Mouse (Mus musculus): Measurements from ENCODE around the gene 2210011C24Rik.

The 2210011C24Rik gene

DNA sequence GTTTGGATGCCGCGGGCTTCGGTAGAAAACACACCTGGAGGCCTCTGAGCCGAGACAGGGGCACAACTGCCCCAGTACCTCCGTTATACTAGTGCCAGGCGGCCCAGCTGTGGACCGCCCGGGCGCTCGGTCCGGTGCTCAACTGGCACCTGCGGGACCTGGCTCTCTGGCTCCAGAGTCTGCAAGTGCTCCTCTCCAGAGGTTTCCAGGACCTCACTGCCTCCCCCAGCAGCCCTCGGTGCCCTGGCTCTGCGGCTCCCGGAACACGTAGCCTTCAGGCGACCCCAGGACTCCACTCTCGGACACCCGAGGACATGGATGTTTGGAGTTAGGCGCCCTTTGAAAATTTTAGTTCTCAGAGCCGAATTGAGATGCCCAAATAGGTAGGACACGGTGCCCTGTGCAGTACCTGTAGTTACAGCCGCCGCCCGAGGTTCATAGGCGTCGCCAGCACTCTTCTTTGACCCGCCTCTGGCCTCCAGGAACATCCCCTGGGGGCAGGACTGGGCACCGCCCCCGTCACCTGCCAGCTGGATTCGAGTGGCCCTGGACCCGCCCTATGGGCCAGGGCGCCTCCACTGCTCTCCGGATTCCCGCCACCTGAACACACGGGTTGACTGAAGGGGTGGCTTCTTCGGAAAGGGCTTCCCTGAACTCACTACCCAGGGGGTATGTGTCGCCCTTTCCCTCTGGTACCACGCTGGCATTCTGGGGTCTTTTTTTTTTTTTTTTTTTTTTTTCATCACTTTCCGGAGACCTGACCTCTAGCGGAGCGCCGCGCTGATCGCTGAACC lies at the start of gene 2210011C24Rik:
2210011C24Rik (minus strand) TSS at position 467 of the 794 bp plus-strand sequence.
- no peak for DNase-seq (ENCODE audit: low read depth in 1 of 2, low spot score in 2 of 2)

DNA sequence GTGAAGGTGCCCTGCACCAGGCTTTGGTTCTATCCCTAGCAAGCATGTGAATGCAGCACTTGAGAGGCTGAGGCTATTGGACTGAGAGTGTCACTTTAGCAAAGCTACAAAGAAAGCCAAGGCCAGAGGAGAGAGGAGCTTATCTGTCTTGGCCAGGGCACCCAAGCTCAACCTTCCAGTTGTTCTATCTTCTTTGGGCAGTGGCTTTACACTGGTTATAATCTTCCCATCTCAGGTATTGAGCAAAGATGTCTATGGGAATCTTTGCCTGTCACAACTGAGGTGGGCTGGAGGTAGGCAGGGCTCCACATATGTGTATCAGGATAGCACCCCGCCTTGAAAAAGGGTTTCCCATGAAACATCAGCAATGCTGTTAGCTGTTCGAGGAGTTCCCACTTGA lies 48.3 kb upstream of the 2210011C24Rik start:
- no peak for DNase-seq (ENCODE audit: low read depth in 1 of 2, low spot score in 2 of 2)

DNA sequence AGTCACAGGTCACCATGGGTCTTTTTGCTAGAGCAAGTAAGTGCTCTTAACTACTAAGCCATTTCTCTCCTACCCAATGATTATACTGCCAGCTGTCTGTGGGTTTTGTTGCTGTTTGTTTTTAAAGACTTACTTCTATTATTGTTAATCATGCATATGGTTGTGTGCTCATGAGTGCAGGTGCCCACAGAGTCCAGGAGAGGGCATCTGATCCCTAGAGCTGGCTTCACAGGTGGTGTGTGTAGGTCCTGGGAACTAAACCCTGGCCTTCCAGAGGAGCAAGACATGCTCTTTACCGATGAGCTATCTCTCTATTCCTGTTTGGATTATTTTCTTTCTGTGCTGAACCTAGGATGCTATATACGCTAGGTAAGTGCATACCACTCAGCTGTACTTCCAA lies 47.3 kb upstream of the 2210011C24Rik start:
- no peak for DNase-seq (ENCODE audit: low read depth in 1 of 2, low spot score in 2 of 2)

DNA sequence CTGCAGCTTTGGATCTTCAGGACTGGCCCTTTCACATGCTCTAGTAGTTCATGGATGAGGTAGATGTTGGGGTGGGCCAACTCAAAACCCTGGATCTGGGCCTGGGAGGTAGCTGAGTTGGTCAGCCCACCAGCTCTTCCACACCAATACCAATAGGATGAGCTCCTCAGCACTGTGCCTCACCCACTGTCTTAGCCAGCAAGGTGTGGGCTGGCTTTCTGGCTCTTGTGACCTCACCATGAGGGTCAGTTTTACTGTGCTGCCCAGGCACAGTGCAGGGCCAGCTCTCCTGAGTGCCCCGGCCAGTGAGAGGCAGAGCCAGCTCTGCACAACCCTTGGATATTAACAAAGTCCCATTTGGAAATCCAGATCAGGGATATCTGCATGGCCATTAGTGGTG lies 45.9 kb upstream of the 2210011C24Rik start:
- DNase-seq (ENCODE audit: low read depth in 1 of 2, low spot score in 2 of 2): no peak

DNA sequence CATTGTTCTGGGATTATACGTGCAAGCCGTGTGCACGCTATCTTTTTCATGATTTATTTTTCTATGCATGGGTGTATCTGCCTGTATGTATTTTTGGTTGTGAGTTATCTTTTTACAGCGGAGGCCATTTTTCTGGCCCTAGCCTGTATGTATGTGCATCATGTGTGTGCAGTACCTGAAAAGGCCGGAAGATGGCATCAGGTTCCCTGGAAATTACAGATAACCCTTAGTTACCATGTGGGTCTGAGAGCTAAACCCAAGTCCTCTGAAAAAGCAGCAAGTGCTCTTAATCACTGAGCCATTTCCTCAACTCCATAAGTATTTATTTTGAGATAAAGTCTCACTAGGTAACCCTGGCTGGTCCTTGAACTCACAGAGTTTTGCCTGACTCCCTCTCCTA lies 41.3 kb upstream of the 2210011C24Rik start:
- DNase-seq (ENCODE audit: low read depth in 1 of 2, low spot score in 2 of 2): no peak

DNA sequence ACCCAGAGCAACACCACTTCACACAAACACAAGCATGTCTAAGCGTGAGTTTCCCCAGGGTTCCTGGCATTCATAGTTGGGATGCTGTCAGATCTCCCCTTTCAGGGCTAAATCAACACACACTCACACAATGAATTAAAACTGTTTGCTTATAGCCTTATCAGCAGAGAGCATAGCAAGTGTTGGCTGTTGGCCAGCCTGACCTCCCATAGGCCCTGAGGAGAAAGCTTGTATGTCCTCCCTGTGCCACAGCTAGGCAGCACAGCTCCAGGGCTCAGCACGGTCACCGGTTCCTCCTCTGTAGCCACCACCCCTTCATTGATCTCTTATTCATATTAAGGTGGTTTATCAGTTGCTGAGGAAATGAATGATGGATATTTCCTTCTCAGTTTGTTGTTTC lies 40.8 kb upstream of the 2210011C24Rik start:
- no peak for DNase-seq (ENCODE audit: low read depth in 1 of 2, low spot score in 2 of 2)

DNA sequence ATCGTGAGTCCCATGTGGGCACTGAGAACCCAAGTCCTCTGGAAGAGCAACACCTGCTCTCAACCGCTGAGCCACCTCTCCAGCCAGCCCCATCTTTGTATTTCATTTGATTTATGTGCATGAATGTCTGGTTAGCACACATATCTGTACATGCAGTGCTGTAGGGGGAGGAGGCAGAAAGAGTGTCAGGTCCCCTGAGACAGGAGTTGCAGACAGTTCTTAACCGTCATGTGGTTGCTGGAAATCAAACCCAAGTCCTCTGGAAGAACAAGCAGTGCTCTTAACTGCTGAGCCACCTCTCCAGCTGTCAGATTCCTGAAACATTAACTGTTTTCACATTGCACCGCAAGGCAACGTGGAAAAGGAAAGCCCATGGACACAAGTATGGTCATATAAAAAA lies 36.2 kb upstream of the 2210011C24Rik start:
- DNase-seq (ENCODE audit: low read depth in 1 of 2, low spot score in 2 of 2): no peak

DNA sequence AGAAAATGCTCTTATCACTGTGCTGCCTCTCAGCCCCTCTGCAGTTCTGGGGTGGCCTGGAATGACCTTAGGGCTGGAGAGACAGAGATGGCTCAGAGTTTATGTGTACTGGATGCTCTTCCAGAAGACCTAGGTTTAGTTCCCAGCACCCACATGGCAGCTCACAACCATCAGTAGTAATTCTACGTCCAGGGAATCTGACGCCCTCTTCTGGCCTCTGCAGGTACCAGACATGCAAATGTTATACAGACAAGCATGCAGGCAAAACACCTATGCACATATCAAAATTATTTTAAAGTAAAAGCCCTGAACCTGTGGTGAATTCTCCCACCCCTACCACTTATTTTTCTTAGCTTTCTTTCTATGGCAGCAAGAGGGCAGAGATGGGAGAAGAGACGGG lies 34.5 kb upstream of the 2210011C24Rik start:
- DNase-seq (ENCODE audit: low read depth in 1 of 2, low spot score in 2 of 2): no peak

DNA sequence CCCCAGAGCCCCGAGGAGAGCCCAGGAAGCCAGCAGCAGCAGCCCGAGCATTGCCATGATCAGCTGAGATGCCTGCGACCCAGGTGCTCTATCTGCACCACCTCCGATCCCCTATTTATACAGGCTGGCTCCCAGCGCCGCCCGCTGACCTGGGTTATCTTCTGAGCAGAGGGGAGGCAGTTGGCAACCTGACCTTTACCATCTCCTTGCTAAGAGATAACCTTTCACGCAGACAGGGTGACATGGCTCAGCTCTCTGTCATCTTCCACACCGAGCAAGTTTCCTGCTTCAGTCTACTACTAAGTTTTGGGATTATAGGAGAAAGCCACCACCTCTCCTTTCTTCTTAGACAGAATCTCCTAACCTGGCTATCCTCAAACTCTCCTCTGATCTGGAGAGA lies 32.9 kb upstream of the 2210011C24Rik start, which contains the start of gene Rln3:
Rln3 (minus strand) TSS at position 101 of the 400 bp plus-strand sequence.
- DNase-seq (ENCODE audit: low read depth in 1 of 2, low spot score in 2 of 2): no peak

DNA sequence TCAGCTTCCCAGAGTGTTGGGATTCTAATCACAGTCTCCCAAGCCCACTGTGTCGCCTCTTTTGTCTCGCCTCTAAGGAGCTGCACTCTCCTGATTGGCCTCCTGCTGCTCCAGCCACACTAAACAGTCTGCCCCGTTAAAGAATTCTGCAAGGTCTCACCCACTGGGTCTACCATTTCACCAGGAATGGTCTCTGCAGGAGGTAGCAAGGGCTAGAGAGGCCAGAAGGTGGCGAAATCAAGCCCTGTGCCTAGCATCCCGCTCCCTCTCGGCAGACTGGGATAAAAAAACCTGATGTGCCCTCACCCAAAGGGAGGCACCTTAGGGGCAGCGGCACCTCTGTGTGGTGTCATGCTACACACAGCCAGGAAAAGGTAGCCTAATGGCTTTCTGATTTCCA lies 32.1 kb upstream of the 2210011C24Rik start:
- no peak for DNase-seq (ENCODE audit: low read depth in 1 of 2, low spot score in 2 of 2)

DNA sequence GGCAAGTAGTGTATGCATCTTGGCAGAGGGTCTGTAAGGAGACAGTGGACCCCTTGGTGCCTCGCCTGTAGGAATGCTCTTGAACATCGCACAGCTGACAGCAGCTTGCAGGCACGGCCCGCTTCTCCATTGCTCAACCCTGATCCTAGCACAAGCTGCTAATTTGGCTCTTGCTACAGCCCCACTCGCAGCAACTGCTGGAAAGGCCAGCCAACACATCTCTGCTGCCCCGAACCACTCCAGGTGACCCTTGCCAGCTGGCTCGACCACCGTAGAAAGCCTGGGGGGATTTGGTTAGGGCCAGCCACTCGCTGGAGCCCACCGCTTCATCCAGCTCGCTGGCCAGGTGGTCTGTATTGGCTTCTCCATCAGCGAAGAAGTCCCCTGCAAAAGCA lies 31.0 kb upstream of the 2210011C24Rik start:
- no peak for DNase-seq (ENCODE audit: low read depth in 1 of 2, low spot score in 2 of 2)

DNA sequence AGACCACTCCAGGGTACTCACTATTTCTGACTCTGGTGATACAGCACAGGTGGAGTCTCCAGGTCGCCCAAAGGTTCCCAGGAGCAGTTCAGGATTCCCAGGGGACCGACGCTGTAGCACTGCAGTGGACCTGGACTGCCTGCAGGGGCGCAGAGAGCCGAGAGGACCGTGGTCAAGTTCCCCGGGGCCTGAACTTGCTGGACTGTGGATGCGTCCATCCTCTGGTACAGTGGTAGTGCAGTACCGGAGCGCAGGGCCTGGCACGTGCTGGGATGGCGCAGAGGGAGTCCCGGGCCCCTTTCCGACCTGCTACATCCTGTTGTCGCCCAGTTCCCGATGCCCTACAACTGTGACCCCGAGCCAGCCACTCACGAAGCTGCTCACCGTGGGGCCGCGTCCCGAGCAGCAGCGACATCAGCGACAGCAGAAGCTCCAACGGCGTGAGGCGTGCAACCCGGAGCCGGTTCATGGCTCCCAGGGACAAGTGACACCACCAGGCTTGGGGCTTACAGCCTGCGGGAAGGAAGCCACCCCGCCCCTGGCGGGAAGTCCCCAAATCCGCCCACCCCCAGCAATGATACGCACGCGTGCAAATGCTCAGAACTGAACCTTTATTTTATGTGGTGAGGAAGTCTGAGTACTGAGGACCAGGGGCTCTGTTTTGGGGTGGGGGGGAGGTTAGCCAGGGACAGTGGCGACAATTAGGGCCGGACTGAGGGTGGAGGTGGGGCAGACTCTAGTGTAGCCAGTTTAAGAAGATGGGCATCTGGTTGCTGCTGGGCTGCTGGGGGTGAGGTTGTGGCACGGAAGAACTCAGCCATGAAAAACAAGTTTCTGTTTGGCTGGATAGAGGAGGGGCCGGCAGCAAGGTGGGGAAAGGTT lies 30.3 kb upstream of the 2210011C24Rik start, which contains the start of gene Il27ra:
Il27ra (minus strand) TSS at position 524 of the 882 bp plus-strand sequence.
- peak in 1 of 2 experiments; percentile 54 for DNase-seq (ENCODE audit: low read depth in 1 of 2, low spot score in 2 of 2)

DNA sequence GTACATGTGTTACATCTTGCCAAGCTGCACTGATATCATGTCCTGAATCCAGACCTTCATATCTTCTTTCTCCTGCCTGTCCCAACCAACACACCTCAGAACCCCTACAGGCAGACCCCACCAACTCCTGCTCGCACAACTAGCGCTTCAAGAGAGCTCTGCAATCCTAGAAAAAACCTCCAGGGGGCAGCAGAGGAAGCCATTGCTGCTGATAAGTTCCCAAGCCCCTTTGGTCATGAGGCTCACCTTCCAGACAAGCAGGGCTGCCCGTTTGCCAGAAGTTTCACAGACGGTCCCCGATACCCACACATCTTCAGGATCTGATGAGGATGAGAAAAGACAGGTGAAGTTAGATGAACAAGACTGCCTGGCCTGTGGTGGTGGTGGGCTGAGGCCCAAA lies 27.1 kb upstream of the 2210011C24Rik start:
- peak in 1 of 2 experiments; percentile 42 for DNase-seq (ENCODE audit: low read depth in 1 of 2, low spot score in 2 of 2)

DNA sequence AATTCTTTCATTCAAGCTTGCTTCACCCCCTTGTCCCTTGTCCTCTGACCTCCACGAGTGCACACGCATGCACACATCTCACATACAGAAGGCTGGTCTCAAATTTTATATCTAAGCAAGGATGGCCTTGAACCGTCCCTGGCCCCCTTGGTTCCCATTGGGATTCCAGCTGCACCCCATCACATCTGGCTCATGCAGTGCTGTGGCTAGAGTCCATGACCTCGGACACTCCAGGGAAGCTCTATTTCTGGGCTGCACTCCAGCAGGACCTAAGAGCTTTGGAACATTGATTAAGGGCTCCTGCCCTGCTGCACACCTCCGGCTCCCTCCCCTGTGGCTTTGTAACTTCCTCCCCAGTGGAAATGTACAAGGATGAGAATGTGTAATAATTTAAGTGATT lies 26.0 kb upstream of the 2210011C24Rik start:
- DNase-seq (ENCODE audit: low read depth in 1 of 2, low spot score in 2 of 2): no peak

DNA sequence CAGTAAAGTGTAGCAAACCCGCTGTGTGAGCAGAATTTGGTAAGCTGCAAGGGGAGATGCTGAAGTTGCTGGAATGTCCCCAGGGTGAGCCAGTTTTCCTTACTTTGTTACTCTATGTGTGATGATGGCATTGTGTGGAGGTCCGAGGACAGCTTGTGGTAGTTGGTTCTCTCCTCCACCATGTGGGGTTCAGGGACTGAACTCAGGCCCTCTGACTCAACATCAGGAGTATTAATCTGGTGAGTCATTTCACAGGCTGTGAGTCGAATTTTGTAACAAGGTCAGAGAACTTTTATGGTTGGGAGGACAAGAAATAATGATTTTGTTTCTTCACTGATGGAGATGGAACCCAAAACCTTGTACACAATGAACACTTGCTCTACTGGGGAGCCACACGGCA lies 20.8 kb upstream of the 2210011C24Rik start:
- DNase-seq (ENCODE audit: low read depth in 1 of 2, low spot score in 2 of 2): no peak

DNA sequence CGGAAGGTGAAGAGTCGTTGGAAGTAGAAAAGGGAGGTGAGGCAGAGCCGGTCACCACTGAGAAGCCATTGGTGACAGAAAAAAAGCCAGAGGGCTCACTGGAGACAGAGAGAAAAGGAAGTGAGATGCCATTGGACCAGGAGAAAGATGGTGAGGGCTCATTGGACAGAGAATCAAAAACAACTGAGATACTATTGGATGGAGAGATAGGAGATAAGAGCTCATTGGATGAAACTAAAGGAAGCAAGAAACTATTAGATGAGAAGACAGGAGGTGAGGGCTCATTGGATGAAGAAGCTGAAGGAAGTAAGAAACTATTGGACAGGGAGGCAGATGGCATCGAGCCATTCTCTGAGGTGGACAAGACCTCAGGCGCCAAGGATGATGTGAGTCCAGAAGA lies 17.3 kb upstream of the 2210011C24Rik start:
- no peak for DNase-seq (ENCODE audit: low read depth in 1 of 2, low spot score in 2 of 2)

DNA sequence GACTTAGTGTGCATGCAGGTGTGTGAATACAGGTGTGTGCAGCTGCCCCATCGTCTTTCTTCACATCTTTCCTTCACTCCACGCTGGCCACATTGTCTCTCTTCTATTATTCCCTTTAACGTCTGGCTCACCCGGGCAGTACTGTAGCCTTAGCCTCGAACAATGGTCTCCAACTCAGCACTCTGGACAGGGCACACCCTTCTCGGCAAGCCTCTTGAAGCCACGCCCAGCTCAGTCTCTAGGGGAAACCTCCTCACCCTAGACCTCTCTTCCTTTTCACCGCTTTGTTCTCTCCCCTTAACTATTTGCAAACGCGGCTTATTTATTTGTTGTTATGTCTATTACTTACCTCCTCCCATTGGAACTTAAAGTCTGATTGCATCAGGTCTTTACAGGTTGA lies 15.5 kb upstream of the 2210011C24Rik start:
- no peak for DNase-seq (ENCODE audit: low read depth in 1 of 2, low spot score in 2 of 2)

DNA sequence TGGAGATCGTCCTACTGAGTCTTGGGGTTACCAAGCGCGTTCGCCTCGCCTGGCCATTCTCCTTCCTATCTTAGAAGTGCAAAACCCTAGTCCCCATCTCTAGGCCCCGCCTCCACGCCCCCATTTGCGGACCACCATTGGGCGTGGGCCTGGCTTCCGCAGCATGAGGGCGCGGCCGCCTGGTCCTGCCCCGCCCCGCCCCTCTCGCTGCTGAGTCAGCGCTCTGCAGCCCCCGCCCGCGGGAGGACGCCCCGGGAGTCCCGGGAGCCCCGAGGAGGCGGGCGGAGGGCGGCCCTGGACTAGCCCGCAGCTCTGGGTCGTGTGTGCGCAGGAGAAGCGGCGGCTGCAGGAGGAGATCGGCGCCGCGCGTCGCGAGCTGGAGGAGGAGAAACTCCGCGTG lies 13.9 kb upstream of the 2210011C24Rik start:
- no peak for DNase-seq (ENCODE audit: low read depth in 1 of 2, low spot score in 2 of 2)

DNA sequence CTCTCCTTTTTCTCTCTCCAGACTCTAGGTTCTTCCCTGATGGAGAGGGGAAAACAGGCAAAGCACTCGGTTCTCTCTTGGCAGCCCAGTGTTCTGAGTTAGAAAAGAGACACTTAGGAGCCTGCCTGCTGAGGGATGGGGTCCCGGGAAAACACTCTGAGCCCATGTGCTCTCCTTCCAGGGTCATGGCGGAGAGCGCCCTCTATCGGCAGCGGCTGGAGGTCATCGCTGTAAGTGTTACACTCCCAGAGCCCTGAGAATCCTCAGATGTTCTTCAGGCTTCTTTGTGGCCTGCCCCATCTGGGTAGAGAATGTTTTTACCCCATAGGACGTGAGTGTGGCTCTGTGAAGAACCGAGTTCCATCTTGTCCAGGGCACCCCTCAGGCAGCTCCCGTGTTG lies 12.2 kb upstream of the 2210011C24Rik start:
- DNase-seq (ENCODE audit: low read depth in 1 of 2, low spot score in 2 of 2): peak in 1 of 2 experiments; percentile 31

DNA sequence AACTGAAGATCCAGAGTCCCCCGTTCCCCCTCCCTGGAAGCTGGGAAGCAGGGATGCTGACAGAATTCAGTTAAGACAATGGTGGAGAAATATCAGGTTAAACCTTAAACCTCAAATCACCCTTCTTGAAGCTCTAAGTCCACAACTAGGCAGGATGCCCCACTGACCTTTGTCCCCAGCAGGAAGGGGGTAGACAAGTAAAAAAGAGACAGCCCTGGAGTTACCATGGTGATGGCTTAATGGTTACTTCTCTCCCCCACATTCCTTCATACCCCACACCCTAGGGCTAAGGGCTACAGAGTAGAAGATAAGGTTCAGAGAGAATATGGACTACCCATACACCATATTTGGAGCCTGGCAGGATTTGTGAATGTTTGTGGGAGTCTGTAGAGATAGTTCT lies 11.7 kb upstream of the 2210011C24Rik start:
- no peak for DNase-seq (ENCODE audit: low read depth in 1 of 2, low spot score in 2 of 2)

DNA sequence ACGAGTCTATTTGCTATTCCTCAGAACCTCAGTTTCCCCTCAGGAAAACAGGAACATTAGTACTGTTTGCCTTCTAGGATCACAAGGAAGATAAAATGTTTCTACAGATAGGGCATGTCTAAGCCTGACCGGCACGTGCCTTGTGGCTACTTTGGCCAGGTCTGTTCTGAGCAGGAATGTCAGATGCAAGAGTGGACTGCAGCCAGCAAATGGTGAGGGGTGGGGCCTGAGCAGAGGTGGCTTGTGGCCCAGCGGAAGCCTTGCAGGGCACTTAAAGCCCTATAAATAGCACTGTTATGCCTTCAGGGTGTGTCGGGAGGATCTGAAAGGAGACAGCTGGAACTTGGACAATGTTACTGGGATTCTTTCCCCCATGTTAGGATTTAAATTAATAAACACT lies 11.1 kb upstream of the 2210011C24Rik start:
- no peak for DNase-seq (ENCODE audit: low read depth in 1 of 2, low spot score in 2 of 2)

DNA sequence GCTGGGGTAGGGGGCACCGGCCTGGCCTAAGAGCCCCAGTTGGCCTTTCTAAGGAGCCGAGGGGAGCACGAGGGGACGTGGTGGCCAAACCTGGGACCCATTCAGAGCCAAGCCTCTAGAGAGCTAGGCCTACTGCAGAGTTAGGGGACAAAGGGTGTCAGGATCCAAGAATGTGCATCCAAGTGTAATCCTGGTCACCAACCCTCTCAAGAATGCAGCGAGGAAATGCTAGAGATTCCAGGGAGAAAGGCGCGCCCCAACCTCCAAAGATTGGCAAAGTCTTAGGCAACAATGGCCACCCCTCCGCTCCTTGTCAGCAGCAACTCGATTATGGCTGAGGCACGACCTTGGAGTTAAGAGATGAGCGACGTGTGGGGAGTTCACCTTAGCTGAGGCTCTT lies 9.6 kb upstream of the 2210011C24Rik start:
- no peak for DNase-seq (ENCODE audit: low read depth in 1 of 2, low spot score in 2 of 2)

Measured in monocyte, adult 2 months (primary cell).